Mouse (Mus musculus) C2C12 (cell line): ENCODE data around the gene Mgat4a. TPM values are rescaled to one million over a fixed set of nuclear protein-coding genes. Genes with fewer than 3 reads are reported as not detected.

ENCODE experiments used
- H3K27me3 ChIP-seq: one replicate; pipeline ENCODE4 v1.6.1; 2011; ENCODE audit not compliant: control insufficient read depth, insufficient read depth, insufficient read length
- H3K36me3 ChIP-seq: one replicate; pipeline ENCODE4 v1.6.1; 2011; ENCODE audit not compliant: control insufficient read depth, insufficient read depth
- H3K4me3 ChIP-seq: one replicate; pipeline ENCODE4 v1.5.1; 2011; ENCODE audit warnings: mild to moderate bottlenecking, control low read depth; ENCODE audit not compliant: poor library complexity, insufficient read depth, severe bottlenecking
- H3K79me2 ChIP-seq: one replicate; pipeline ENCODE4 v1.6.1; 2011; ENCODE audit not compliant: control insufficient read depth, insufficient read depth
- H3K79me3 ChIP-seq: one replicate; pipeline ENCODE4 v1.6.1; 2011; ENCODE audit warnings: low read depth, control low read depth
- H3ac ChIP-seq: one replicate; pipeline ENCODE3; 2011; ENCODE audit warnings: low read depth; ENCODE audit not compliant: control insufficient read depth, insufficient read length
- CEBPB ChIP-seq: IDR thresholded peaks from one replicate; pipeline ENCODE4 v1.6.1; 2011; ENCODE audit warnings: low read depth, mild to moderate bottlenecking, control low read depth, moderate library complexity
- CTCF ChIP-seq: IDR thresholded peaks from one replicate; pipeline ENCODE4 v1.5.1; 2011; ENCODE audit not compliant: control insufficient read depth, insufficient read depth, insufficient read length
- FOSL1 ChIP-seq: IDR thresholded peaks from one replicate; pipeline ENCODE4 v1.8.0; 2011; ENCODE audit warnings: mild to moderate bottlenecking, low read length; ENCODE audit not compliant: poor library complexity, insufficient read depth, severe bottlenecking
- MAX ChIP-seq: IDR thresholded peaks from one replicate; pipeline ENCODE4 v1.6.1; 2011; ENCODE audit warnings: mild to moderate bottlenecking, control low read depth
- MYOD1 ChIP-seq: IDR thresholded peaks from one replicate; pipeline ENCODE4 v1.6.1; 2011; ENCODE audit warnings: low read depth; ENCODE audit not compliant: control insufficient read depth, insufficient read length
- MYOG ChIP-seq: IDR thresholded peaks from one replicate; pipeline ENCODE4 v1.6.1; 2011; ENCODE audit not compliant: control insufficient read depth, insufficient read length; ENCODE audit errors: extremely low read depth
- USF1 ChIP-seq: IDR thresholded peaks from one replicate; pipeline ENCODE4 v1.6.1; 2011; ENCODE audit warnings: low read depth, mild to moderate bottlenecking, control low read depth, moderate library complexity
- polyA plus RNA-seq: library from polyadenylated mRNA; unstranded; fragments of >200 nt; fragmentation: generic; extraction: Trizol; gene quantifications from one replicate; pipeline ENCODE4 v1.2.1, GENCODE M21; 2012; ENCODE audit warnings: missing spikeins

Gene Mgat4a
- polyA plus RNA-seq, 1 experiment, result 0.01 TPM

DNA sequence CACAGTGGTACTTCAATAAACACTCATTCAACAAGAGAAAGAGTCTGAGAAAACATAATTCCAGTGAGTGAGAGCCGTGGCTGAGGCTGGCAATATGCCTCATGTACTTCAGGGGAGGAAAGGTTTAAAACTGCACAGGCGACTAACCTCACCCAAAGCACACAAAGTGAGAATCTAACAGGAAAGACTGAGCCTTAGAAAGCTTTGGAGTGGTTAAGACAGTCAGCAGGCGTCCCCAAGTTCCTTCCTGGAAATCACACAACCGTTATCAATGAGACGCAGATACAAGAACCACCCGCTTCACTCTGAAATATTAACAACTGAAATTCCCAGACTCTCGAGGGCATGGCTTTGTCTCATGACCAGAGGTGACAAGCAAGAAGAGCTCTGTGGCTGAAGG, 62.4 kb downstream of the Mgat4a start:
- Histone ChIP-seq H3K79me2 (no peaks in the 10 kb centered on the region), H3K36me3 (no peaks in the 10 kb centered on the region), H3K27me3 (no peaks in the 10 kb centered on the region), H3ac (no peak overlapping the region), H3K4me3 (no peak overlapping the region), H3K79me3 (no peaks in the 10 kb centered on the region)
- TF ChIP-seq USF1, result no peak
- no peak for TF ChIP-seq FOSL1
- TF ChIP-seq MAX, result no peak
- no peak for TF ChIP-seq CTCF
- TF ChIP-seq MYOD1, result no peak
- no peak for TF ChIP-seq CEBPB
- TF ChIP-seq MYOG, result no peak

DNA sequence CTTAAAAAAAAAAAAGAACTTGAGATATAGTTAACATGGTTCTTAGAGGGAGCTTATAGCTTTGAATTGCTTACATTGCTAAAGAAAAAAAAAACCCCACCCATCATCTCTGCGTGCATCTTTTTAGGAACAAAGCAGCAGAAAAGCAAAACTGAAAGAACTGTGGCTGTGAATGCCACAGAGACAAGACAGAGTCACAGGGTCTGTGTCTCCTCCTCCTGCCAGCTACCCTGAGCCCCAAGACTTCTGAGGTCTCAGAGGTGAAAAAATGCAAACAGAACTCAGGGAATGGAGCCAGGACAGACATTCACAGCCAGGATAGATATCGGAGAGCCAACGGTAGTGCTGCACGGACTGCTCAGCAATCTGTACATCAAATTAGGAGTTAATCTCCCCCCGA, 62.9 kb downstream of the Mgat4a start:
- no peaks in the 10 kb centered on the region for H3K36me3 ChIP-seq
- no peak overlapping the region for H3K4me3 ChIP-seq
- H3K79me2 ChIP-seq, result no peaks in the 10 kb centered on the region
- no peak overlapping the region for H3ac ChIP-seq
- H3K79me3 ChIP-seq, result no peaks in the 10 kb centered on the region
- no peaks in the 10 kb centered on the region for H3K27me3 ChIP-seq
- TF ChIP-seq MAX (no peak), CEBPB (no peak), USF1 (no peak), CTCF (no peak), MYOD1 (no peak), MYOG (no peak), FOSL1 (no peak)

DNA sequence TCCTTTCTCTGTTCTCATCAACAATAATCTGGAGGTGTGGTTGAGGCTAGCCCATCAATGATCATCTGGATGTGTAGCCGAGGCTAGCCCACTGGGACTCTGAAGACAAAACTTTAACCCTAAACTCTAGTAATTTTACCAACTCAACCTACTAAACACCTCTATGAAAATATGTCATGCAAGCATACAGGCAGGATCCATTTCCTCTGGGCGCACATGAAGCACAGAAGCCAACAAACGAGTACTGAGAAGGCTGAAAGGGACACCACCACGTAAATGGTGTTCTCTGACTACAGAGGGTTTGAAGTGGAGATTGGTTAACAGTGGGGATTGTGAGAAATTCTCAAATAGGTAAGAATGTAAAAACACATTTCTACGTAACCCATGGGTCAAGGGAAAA, 63.6 kb downstream of the Mgat4a start:
- no peaks in the 10 kb centered on the region for H3K36me3 ChIP-seq
- H3K4me3 ChIP-seq, result no peak overlapping the region
- H3ac ChIP-seq, result no peak overlapping the region
- no peaks in the 10 kb centered on the region for H3K79me3 ChIP-seq
- TF ChIP-seq USF1 (no peak), CTCF (no peak), MYOG (no peak), MYOD1 (no peak), CEBPB (no peak), MAX (no peak), FOSL1 (no peak)
- no peaks in the 10 kb centered on the region for H3K79me2 ChIP-seq
- H3K27me3 ChIP-seq, result no peaks in the 10 kb centered on the region

DNA sequence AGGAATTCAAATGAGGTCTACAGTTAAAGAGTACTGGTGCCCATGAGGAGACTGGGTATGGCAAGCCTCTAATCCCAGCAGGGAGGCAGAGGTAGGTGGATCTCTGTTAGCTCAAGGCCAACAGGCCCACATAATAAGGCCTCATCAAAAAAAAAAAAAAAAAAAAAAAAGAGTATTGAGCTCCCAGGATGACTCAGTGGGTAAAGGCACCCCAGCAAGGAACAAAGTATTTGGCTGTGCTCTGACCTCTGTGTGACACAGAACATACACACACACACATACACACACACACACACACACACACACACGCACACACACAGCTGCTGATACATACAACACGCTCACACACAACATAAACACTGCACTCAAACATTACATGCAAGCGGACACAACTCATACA, 65.5 kb downstream of the Mgat4a start:
- no peaks in the 10 kb centered on the region for H3K79me2 ChIP-seq
- no peak overlapping the region for H3K4me3 ChIP-seq
- no peaks in the 10 kb centered on the region for H3K36me3 ChIP-seq
- H3K27me3 ChIP-seq, result no peaks in the 10 kb centered on the region
- H3ac ChIP-seq, result no peak overlapping the region
- no peaks in the 10 kb centered on the region for H3K79me3 ChIP-seq
- TF ChIP-seq CEBPB, result no peak
- no peak for TF ChIP-seq MAX
- no peak for TF ChIP-seq FOSL1
- TF ChIP-seq USF1, result no peak
- TF ChIP-seq MYOG, result no peak
- TF ChIP-seq MYOD1, result no peak
- TF ChIP-seq CTCF, result no peak

DNA sequence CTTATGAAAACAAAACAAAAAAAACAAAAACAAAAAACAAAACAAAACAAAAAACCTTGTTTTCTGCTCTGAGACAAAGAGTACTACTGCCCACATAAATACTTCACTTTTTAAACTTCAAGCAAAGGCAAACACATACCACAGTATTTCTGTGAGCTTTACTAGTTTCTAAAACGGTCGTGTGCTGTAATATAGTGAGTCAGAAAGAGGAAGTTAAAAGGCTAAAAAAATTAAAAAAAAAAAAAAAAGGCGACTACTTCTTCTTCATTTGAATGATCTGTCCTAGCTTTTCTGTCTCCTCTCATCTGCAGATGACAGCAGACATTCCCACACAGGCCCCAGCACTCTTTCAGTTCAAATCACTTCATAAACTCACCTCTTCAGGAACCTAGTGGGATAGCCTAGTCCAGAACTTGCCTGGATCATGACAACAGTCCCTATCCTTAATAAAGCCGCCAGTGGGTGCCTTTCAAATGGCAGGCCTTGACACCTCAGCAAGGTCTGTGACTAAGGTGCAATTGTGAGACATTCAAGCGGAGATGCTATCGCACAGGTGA, 66.1 kb downstream of the Mgat4a start:
- Histone ChIP-seq H3K79me3 (no peaks in the 10 kb centered on the region), H3K27me3 (no peaks in the 10 kb centered on the region), H3K79me2 (no peaks in the 10 kb centered on the region), H3K4me3 (no peak overlapping the region), H3K36me3 (no peaks in the 10 kb centered on the region), H3ac (no peak overlapping the region)
- TF ChIP-seq MYOD1 (no peak), FOSL1 (no peak), MAX (no peak), MYOG (no peak), CEBPB (no peak), CTCF (no peak), USF1 (no peak)

DNA sequence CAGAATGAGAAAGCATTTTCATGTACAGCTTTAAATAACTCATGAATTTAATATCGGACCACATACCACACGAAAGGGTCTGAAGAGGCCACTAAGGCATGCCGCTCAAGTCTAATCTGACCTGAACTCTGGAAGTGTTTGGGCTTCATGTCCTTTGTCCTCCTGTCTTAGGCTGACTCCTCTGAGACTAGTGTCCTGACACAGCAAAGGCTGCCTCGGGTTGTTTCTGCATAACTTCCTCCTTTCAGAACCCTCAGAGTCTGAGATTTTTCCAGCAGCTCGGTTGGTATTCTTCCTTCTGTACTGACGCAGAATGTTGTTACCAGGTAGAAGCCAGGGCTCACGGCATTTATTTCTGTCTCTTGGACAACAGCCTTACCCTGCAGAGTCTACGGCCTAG, 66.8 kb downstream of the Mgat4a start:
- H3K79me2 ChIP-seq, result no peaks in the 10 kb centered on the region

More for the DNA sequence above, 66.8 kb downstream of the Mgat4a start:
- no peak overlapping the region for H3ac ChIP-seq
- H3K4me3 ChIP-seq, result no peak overlapping the region
- TF ChIP-seq MYOG, result no peak
- no peak for TF ChIP-seq FOSL1
- no peak for TF ChIP-seq CEBPB
- TF ChIP-seq USF1, result no peak
- no peak for TF ChIP-seq MYOD1
- no peak for TF ChIP-seq MAX
- TF ChIP-seq CTCF, result no peak
- H3K79me3 ChIP-seq, result no peaks in the 10 kb centered on the region
- no peaks in the 10 kb centered on the region for H3K36me3 ChIP-seq
- H3K27me3 ChIP-seq, result no peaks in the 10 kb centered on the region
